Mouse (Mus musculus): Measurements from ENCODE around the gene Prss42. TPM values are rescaled to one million over a fixed set of nuclear protein-coding genes. Genes with fewer than 3 reads are reported as not detected.
A peak's percentile ranks its signal among the peaks of the same experiment; 100 is the strongest.

Prss42 gene
- polyA plus RNA-seq, 1 experiment from 2014 or later: not detected

- no peak overlapping the region for H3K9ac ChIP-seq (replicated peaks)
- ATAC-seq (replicated peaks): no peak
- 86% methylated on average over 15 of the region's 15 CpGs for WGBS
- H3K4me1 ChIP-seq: no peaks in the 10 kb centered on the region
- no peaks in the 10 kb centered on the region for H3K36me3 ChIP-seq
- no peaks in the 10 kb centered on the region for H3K9me3 ChIP-seq
- H3K27me3 ChIP-seq: no peaks in the 10 kb centered on the region
- no peak overlapping the region for H3K4me3 ChIP-seq
- H3K27ac ChIP-seq (replicated peaks): no peak overlapping the region
- no peak overlapping the region for H3K4me2 ChIP-seq (replicated peaks)
Measured at GRCm38 (mm10) chr9:110774403-110775268, 23.3 kb upstream of the Prss42 start.

GRCm38 (mm10) chr9:110775269-110776022 is 22.5 kb upstream of the Prss42 start:
- Histone ChIP-seq H3K4me1 (0 out of 2 replicates have a peak, but pooled peaks cover under 1% of the 10 kb centered on the region), H3K27me3 (0 out of 2 replicates have a peak, but pooled peaks cover 2% of the 10 kb centered on the region), H3K9ac (replicated peaks) (no peak overlapping the region), H3K9me3 (no peaks in the 10 kb centered on the region), H3K27ac (replicated peaks) (no peak overlapping the region), H3K4me2 (replicated peaks) (no peak overlapping the region), H3K36me3 (no peaks in the 10 kb centered on the region), H3K4me3 (no peak overlapping the region)
- WGBS: 82% methylated on average over 10 of the region's 10 CpGs
- no peak for ATAC-seq (replicated peaks)

DNA sequence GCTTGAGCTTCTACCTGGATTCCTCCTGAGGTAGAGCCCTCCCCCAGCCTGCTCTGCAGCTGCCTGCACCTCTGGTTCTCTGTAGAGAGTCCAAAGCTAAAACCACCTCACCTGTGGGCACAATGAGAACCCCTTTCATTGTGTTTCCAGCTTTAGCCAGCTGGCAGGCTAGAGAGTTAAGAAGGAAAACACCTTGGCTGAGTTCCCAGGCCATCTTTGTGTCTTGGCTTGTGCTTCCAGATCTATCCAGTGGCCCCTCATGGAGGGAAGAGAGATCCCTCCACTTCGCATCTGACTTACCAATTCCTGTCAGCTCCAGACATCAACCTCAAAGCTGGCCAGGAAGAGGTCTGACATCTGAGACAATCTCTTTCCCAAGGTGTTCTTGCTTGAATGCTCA is 19.9 kb upstream of the Prss42 start:
- H3K36me3 ChIP-seq: no peaks in the 10 kb centered on the region
- H3K27me3 ChIP-seq: 0 out of 2 replicates have a peak, but pooled peaks cover 4% of the 10 kb centered on the region
- H3K4me3 ChIP-seq: no peak overlapping the region
- ATAC-seq (replicated peaks): no peak
- H3K4me2 ChIP-seq (replicated peaks): no peak overlapping the region
- no peak overlapping the region for H3K9ac ChIP-seq (replicated peaks)
- H3K9me3 ChIP-seq: no peaks in the 10 kb centered on the region
- H3K4me1 ChIP-seq: peaks cover 14% of the 10 kb centered on the region
- 80% methylated on average over 1 of the region's 1 CpGs for WGBS
- H3K27ac ChIP-seq (replicated peaks): no peak overlapping the region

GRCm38 (mm10) chr9:110778559-110778958 is 19.4 kb upstream of the Prss42 start:
- WGBS: 87% methylated on average over 7 of the region's 7 CpGs
- Histone ChIP-seq H3K4me1 (peaks cover 14% of the 10 kb centered on the region), H3K4me2 (replicated peaks) (no peak overlapping the region), H3K27me3 (0 out of 2 replicates have a peak, but pooled peaks cover 4% of the 10 kb centered on the region), H3K4me3 (no peak overlapping the region), H3K9me3 (no peaks in the 10 kb centered on the region), H3K36me3 (no peaks in the 10 kb centered on the region), H3K9ac (replicated peaks) (no peak overlapping the region), H3K27ac (replicated peaks) (no peak overlapping the region)
- ATAC-seq (replicated peaks): no peak

- Histone ChIP-seq H3K27me3 (0 out of 2 replicates have a peak, but pooled peaks cover 4% of the 10 kb centered on the region), H3K4me2 (replicated peaks) (no peak overlapping the region), H3K4me1 (peaks cover 14% of the 10 kb centered on the region), H3K36me3 (no peaks in the 10 kb centered on the region), H3K9me3 (no peaks in the 10 kb centered on the region), H3K27ac (replicated peaks) (no peak overlapping the region), H3K9ac (replicated peaks) (no peak overlapping the region), H3K4me3 (no peak overlapping the region)
- 59% methylated on average over 5 of the region's 5 CpGs for WGBS
- no peak for ATAC-seq (replicated peaks)
Measured at GRCm38 (mm10) chr9:110779242-110779913, 18.6 kb upstream of the Prss42 start.

DNA sequence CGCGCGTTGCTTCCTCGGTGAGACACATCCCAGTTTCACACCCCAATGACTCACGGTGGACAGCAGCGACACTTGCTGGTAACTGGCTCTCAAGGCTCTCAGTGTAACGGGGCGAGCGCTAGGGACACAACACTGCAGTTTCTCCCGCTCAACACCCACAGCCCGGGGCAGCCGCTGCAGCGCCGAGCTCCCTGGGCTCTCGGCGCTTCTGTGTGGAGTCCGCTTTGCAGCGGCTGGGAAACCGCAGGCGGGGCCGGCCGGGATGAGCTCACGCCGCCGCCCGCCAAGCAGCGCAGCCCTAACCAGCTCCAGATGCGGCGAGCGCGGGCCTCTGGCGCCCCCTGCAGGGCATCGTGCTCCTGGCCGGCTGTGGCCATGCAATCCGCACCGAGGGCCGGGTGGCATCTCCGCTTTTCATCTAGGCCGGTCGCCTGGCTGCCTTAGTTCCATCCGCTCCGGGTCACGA is 16.7 kb upstream of the Prss42 start:
- Histone ChIP-seq H3K9me3 (no peaks in the 10 kb centered on the region), H3K4me1 (peaks cover 14% of the 10 kb centered on the region), H3K27ac (replicated peaks) (peak overlapping the region; percentile 79), H3K27me3 (0 out of 2 replicates have a peak, but pooled peaks cover 4% of the 10 kb centered on the region), H3K36me3 (no peaks in the 10 kb centered on the region), H3K4me3 (peak overlapping the region; percentile 58), H3K9ac (replicated peaks) (peak overlapping the region; percentile 56), H3K4me2 (replicated peaks) (peak overlapping the region; percentile 91)
- ATAC-seq (replicated peaks): peak; percentile 96
- under 1% methylated on average over 43 of the region's 43 CpGs for WGBS

GRCm38 (mm10) chr9:110781731-110782130 is 16.2 kb upstream of the Prss42 start:
- under 1% methylated on average over 23 of the region's 23 CpGs for WGBS
- Histone ChIP-seq H3K4me1 (peaks cover 14% of the 10 kb centered on the region), H3K4me2 (replicated peaks) (peak overlapping the region; percentile 91), H3K27ac (replicated peaks) (peak overlapping the region; percentile 79), H3K4me3 (peak overlapping the region; percentile 58), H3K9ac (replicated peaks) (peak overlapping the region; percentile 56), H3K9me3 (no peaks in the 10 kb centered on the region), H3K27me3 (0 out of 2 replicates have a peak, but pooled peaks cover 4% of the 10 kb centered on the region), H3K36me3 (no peaks in the 10 kb centered on the region)
- peak; percentile 76; the same call in 1 of the 2 replicates for ATAC-seq (replicated peaks)

DNA sequence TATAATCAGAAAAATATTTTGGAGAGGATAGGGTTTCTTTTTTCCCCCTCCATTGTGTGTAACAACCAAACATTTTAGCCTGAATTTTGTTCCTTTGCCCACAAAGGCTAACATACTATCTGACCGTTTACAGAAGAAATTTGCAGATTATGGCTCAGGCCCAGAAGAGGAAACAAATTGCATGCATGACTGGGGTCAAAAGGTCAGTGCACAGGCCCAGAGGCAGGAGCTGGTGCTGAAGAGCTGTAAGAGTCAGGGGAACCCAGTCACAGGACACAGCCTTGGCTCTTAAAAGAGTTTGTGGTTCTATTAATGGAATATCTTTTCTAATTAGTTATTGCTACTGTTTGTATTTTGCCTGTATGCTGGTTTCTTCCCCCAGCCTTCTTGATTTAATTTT is 14.4 kb upstream of the Prss42 start:
- no peaks in the 10 kb centered on the region for H3K36me3 ChIP-seq
- H3K9me3 ChIP-seq: no peaks in the 10 kb centered on the region
- H3K9ac ChIP-seq (replicated peaks): no peak overlapping the region
- H3K27me3 ChIP-seq: 0 out of 2 replicates have a peak, but pooled peaks cover 4% of the 10 kb centered on the region
- H3K4me3 ChIP-seq: no peak overlapping the region
- 62% methylated on average over 1 of the region's 1 CpGs for WGBS
- H3K4me1 ChIP-seq: peaks cover 14% of the 10 kb centered on the region
- no peak overlapping the region for H3K4me2 ChIP-seq (replicated peaks)
- no peak overlapping the region for H3K27ac ChIP-seq (replicated peaks)
- no peak for ATAC-seq (replicated peaks)

- no peak for ATAC-seq (replicated peaks)
- no peak overlapping the region for H3K4me2 ChIP-seq (replicated peaks)
- 93% methylated on average over 3 of the region's 3 CpGs for WGBS
Measured at GRCm38 (mm10) chr9:110788169-110788568, 9.8 kb upstream of the Prss42 start.

GRCm38 (mm10) chr9:110790462-110790861 is 7.5 kb upstream of the Prss42 start:
- ATAC-seq (replicated peaks): no peak
- no peaks in the 10 kb centered on the region for H3K27me3 ChIP-seq
- H3K27ac ChIP-seq (replicated peaks): no peak overlapping the region
- H3K4me3 ChIP-seq: no peak overlapping the region
- H3K4me2 ChIP-seq (replicated peaks): no peak overlapping the region
- H3K9me3 ChIP-seq: no peaks in the 10 kb centered on the region
- WGBS: 77% methylated on average over 4 of the region's 4 CpGs
- H3K4me1 ChIP-seq: no peaks in the 10 kb centered on the region
- H3K9ac ChIP-seq (replicated peaks): no peak overlapping the region
- H3K36me3 ChIP-seq: no peaks in the 10 kb centered on the region

More at GRCm38 (mm10) chr9:110788169-110788568, 9.8 kb upstream of the Prss42 start:
- Histone ChIP-seq H3K9ac (replicated peaks) (no peak overlapping the region), H3K36me3 (no peaks in the 10 kb centered on the region), H3K4me3 (no peak overlapping the region), H3K4me1 (no peaks in the 10 kb centered on the region), H3K27ac (replicated peaks) (no peak overlapping the region), H3K9me3 (no peaks in the 10 kb centered on the region), H3K27me3 (no peaks in the 10 kb centered on the region)

DNA sequence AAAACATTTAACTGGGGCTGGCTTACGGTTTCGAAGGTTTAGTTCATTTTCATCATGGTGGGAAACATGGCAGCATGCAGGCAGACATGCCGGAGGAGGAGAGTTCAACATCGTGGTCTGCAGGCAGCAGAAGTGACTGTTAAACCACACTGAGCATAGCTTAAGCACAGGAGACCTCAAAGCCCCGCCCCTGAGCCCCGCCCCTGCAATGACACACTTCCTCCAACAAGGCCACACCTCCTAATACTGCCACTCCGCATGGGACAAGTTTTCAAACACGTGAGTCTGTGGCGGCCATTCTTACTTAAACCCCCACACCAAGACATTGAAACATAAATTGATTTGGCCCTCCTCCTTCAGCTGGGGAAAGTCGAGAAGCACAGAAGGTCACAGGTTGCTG is 953 bp upstream of the Prss42 start:
- WGBS: 88% methylated on average over 10 of the region's 10 CpGs
- Histone ChIP-seq H3K27me3 (no peaks in the 10 kb centered on the region), H3K4me1 (no peaks in the 10 kb centered on the region), H3K27ac (replicated peaks) (no peak overlapping the region), H3K9ac (replicated peaks) (no peak overlapping the region), H3K9me3 (no peaks in the 10 kb centered on the region), H3K4me3 (no peak overlapping the region), H3K4me2 (replicated peaks) (no peak overlapping the region), H3K36me3 (no peaks in the 10 kb centered on the region)
- ATAC-seq (replicated peaks): no peak

All from forebrain, embryonic 15.5 days (tissue).